Mouse (Mus musculus): Measurements from ENCODE around the gene Polg2. TPM values are rescaled to one million over a fixed set of nuclear protein-coding genes. Genes with fewer than 3 reads are reported as not detected.
A peak's percentile ranks its signal among the peaks of the same experiment; 100 is the strongest.
"Not testable (repeated sequence)": the region's sequence is repeated elsewhere in the genome, so short reads cannot be mapped to it uniquely, and the experiment has no call there.

Polg2 gene
- total RNA-seq, 2 experiments from 2014 or later, result 3.1 to 3.2 TPM

DNA sequence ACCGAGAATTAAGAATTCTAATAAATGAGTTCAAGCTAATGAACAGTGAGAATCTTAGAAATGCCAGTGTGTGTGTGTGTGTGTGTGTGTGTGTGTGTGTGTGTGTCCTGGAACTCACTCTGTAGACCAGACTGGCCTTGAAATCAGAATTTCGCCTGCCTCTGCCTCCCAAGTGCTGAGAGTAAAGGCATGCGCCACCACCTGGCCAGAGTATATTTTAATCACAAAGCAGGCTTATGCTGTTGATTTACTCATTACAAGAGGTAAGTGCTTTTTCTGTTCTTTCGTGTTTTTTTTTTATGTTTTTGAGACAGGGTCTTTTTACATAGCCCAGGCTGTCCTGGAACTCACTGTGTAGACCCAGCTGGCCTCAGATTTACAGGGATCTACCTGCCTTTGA lies 14.5 kb upstream of the Polg2 start:
- no peak for DNase-seq
- intact Hi-C loops (cut with DNase I), result no loop called here

DNA sequence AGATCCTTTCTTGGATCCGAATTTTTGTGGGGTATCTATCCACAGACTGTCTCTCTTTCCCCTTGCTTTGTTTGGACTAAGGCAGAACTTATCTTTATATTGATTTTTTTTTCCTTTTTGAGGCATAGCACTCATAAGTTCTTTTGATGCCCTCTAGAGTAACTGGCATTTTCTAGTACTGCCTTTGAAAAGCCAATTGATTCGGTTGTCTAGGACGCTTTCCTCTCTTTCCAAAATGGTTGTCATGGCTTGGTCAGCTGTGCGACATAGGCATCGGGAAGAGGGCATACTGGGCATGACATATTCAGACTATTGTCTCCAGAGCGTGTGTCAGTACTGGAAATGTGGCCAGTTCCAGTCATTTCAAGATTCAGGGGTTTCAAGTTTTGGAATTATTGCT lies 10.3 kb upstream of the Polg2 start:
- intact Hi-C loops (cut with DNase I), result no loop called here
- no peak for DNase-seq

DNA sequence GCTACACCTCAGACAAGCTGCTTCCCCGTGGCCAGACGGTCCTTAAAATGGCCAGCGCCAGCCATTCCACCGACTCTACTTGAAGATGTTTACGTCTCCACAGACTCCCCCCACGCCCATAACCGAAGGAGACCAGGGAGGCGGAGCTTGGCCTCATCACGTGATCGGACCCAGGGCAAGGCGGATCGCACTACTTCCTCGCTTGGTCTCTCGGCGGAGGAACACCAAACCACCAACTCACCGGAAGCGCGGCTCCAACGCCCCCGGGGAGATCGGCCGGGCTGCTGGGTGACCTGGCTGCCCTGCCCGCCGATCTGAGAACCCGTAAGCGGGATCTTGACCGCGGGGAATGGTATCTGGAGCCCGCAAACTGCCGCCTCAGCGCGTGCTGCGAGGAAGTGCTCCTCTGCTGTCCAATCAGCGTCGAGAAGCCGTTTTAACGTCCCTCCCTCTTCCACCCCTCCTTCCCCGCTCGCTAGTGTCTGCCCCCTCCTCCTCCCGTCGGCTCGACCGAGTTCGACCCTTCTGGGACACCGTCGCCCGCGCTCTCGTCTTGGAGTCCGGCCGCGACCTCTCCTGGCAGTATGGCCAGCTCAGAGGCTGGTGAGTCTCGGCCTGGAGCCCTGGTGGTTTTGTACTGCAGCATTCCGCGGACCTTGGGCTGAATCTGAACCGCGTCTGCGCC lies 9.6 kb upstream of the Polg2 start, which contains the start of the genes Ddx5 and Cep95:
Gene Ddx5 (minus strand): TSS at position 411 of the 685 bp plus-strand sequence.
Gene Cep95 (plus strand): TSS at position 478 of the 685 bp plus-strand sequence.
- intact Hi-C loops (cut with DNase I), result no loop called here
- peak; percentile 96 to 99 for DNase-seq

DNA sequence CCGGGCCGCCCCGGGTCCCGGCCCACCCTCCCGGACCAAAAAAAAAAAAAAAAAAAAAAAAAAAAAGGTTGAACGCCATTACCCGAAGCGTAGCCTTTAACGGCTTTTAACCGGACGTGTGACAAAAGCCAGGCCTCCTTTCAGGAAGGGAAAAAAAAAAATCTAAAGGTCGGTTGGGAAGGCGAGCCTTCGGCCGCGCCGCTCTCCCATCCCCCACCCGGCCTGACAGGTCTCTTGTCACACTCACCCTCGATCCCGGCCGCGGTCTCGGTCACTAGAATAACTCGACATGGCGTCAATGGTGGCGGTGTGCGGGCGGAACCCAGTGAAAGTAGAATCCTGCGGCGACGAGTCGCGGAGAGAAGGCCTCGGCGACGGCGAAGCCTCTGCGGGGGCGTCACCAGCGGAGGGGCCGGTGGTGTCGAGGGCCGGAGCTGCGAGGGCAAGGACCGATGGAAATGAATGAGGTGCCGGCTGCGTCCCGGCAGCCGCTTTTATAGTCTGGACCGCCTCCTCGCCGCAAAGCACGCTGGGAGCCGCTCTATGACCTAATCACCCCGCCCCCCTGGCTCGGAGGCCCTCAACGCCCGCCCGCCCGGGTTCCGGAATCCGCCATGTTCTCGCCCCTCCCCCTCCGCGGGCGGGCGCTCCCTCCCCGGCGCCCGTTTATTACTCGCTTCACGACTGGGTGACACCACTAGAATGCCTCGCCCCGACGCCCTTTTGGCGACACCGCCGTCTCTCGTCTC lies 8.9 kb upstream of the Polg2 start:
- peak; percentile 98 for DNase-seq
- intact Hi-C loops (cut with DNase I), result no loop called here

DNA sequence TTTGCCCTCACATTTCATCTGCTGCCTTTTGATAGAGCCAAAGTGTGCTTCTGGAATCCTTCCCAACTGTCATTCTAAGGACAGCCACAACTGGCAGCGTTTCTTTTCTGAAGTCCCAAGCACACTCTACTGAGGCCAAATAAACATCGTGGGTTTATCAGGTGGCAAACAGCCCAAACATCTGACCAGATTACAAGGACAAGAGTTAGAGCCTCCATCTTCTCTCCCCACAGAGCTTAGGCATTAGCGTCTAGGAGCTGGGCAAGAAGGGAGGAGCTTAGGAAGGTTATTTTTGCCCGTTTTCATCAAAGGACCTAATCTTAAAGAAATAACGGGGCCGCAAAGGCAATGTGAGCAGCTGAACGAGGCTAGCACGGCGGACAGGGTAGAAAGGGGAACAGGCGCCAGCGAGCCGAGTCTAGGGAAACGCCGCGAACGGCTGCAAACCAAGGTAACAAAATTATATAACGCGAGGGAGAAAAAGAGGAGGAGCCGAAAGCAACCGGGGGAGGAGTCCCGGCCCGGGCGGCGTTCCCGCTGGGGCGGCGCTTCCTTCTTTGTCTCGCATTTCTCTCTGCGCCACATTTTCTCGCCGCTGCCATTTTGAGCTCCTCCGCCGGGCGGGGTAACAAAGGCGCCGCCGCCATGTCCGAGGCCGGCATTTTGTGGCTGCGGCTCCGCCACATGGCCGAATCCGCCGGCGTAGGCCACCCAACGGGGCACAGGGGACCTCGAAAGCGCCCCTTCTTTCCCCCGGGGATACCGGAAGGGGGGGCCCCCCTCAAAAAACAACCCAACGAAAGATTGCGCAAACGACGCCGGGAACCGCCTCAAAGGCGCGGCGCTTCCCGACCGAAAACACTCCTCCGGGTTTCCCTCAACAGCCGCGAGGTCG lies 8.0 kb upstream of the Polg2 start:
- intact Hi-C loops (cut with DNase I), result no loop called here
- DNase-seq, result peak; percentile 91 to 93

DNA sequence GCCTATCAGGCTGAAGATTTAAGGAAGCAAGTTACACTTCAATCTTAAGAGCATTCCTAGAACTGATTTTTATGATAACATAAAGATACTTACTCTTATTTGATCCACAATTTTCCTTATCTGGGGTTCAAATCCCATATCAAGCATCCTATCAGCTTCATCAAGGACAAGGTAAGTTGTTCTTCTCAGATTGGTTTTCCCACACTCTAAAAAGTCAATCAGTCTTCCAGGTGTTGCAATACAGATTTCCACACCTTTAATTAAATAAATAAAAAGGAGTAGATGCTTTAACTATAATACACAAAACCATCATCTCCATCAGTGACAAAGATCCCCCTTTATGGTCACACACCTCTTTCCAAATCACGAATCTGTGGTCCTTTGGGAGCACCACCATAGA lies 5.7 kb upstream of the Polg2 start:
- intact Hi-C loops (cut with DNase I), result no loop called here
- no peak for DNase-seq

DNA sequence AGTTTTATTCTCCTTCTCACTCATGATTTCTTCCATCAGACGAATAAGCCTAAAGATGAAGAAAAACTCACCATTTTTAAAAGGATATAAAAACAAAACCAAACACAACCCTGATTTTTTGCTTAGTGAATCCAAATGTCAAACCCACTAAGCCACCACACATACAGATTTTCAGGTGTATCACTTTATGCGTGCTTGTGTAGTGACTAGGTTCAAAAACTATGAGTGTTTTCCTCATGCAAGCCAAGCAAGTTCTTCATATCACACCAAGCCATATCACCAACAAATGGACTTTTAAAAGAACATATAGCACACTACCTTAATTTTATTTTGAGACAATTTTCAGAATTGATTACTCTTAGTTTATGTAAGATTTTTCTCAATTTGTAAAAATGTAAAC lies 5.1 kb upstream of the Polg2 start:
- intact Hi-C loops (cut with DNase I), result no loop called here

DNA sequence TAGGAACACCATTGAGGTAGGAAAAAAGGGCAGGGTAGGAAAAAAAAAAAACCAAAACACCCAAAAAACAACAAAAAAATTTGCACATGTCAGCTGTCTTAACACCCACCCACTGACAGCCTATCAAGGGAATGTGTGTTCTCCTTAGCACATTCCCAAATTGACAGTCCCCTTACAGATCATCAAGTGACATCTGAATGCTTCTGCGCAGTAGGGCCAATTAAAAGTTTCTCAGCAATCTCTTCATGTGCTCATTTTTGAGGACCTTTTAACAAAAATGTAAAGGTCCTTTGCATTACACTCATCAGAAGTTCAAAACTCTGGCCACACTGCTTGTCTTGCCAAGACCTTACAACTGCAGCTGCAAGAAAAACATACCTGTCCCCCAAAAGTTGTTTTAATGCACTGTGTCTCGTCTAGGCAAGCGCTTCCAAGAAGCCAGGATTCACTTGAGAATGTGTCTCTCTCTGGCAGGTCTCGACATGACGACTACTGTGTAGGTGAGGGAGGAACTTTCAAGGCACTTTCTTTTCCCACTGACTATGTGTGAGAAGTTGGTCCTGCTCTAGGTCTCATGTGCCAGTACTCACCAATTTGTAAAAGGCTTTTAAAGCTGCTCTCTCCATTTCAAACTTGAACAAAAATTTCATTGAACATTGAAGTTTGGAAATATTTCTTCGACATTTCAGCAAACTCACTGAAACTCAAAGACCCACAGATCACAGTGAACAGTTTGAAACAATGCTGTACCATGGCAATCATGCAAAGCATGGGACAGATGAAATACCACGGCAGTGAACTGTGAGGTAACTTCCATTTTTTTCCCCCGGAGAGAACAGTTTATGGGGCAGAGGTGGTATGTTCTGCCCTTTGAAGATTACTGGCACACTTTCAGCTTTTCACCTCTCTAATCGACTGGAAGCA lies 3.8 kb upstream of the Polg2 start:
- intact Hi-C loops (cut with DNase I), result no loop called here
- DNase-seq, result no peak

More for the DNA sequence above, 5.1 kb upstream of the Polg2 start:
- DNase-seq, result no peak

DNA sequence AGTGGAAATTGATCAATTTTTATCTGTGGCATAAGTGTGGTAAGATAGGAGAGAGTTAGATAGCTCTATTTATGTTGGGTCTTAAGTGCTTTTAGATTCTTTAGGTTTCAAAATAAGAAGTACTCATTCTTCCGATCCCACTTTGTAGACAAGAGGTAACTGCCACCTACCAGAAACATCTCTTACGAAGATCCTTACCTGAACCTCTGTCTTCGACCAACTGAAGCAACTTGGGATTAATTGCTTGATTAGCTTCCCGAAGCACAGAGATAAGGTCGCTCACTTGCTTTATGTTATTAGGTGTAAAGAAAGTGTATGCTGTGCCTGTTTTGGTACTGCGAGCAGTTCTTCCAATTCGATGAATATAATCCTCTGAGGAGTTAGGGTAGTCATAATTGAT lies 2.9 kb upstream of the Polg2 start:
- intact Hi-C loops (cut with DNase I); DNase-seq: not testable (repeated sequence)

DNA sequence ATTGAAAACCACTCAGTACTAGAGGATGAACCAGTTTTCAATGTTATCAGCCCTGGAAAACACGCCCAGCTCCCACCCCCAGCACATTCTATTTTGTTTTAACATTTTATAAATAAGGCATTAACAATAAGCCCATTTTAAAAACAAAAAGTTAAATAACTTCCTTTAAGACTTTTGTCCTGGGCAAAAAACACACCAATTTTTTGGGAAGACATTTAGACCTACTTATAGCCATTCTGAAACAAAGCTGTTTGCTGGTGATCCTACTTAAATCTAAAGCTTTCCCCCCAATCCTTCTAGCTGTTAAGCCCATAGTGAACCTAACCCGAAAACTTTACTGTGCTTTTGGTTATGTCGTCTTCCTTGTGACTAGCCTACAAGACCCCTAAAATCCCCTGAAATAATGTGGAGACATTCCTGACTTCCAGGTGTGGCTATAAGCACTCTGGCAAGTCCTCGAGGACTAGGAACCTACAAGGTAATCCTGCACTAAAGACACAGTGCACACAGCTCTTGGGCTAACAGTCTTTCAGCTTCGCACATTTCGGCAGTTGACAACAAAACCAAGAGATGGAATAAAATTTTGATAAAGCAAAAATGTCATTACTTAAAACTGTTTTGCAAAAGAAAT lies 1.4 kb upstream of the Polg2 start:
- intact Hi-C loops (cut with DNase I), result no loop called here
- no peak for DNase-seq

DNA sequence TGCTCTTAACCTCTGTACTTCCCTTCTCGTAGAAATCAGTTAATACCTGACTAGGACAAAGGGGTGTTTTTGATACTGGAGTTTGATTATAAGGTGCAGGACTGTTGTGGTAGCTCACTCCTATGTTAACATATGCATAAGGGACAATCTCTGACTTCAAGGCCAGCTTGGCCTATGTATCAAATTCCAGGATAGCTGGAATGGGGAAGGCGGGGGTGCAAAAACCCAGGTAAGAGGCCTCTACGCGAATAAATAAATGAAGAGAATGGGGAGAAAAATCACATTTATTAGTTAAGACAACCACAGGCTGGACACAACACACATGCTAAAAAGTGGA lies 720 bp upstream of the Polg2 start:
- intact Hi-C loops (cut with DNase I), result no loop called here
- no peak for DNase-seq

DNA sequence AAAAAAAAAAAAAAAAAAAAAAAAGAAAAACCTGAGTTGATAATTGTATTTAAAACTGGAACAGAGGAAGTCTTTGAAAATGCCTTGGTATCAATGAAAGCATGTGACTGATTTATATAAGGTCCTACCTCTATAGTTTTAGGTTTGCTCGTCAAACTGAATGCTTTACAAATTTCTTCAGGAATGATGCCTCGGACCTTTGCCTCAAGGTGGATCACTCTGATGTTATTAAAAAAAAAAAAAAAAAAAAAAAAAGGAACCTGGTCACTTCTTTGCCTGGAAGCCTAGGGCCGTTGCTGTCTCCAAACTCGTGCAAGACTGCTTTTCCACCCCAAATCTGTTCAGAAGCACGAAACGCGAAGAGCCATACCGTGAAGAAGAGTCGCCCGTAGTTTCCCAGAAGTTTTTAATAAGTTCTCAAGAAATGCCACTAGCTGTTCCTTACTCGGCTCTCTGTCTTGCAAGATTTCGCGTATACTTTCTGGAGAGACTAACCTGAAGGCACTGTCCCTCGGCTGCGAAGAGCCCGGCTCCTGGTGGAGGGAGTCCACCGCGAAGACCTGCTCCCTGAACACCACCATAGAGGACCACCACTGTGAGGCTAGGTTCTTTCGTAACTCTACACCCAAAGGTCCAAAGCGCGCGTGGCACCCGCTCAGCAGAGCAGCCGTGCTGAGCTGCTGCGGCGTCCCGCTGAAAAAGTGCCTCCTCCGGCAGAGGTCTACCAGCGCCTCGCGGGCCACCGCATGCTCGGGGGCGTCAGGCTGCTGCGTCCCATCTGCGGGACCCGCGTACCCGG lies 549 bp downstream of the Polg2 start:
- DNase-seq, result no peak
- intact Hi-C loops (cut with DNase I), result no loop called here

DNA sequence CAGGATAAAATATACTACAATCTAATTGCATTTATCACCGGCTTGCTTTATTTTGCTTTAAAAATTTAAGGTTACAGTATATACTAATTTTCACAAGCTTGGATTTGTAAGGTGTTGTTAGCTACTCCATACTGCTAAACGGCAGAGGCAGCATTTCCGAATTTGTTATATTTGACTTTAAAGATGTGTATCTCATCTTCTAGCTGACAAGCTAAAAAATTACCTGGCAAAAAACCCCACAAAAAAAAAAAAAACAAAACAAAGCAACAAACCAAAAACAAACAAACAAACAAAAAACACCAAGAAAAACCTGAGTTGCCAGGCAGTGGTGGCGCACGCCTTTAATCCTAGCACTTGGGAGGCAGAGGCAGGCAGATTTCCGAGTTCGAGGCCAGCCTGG lies 1.2 kb downstream of the Polg2 start:
- intact Hi-C loops (cut with DNase I), result no loop called here
- DNase-seq, result no peak

DNA sequence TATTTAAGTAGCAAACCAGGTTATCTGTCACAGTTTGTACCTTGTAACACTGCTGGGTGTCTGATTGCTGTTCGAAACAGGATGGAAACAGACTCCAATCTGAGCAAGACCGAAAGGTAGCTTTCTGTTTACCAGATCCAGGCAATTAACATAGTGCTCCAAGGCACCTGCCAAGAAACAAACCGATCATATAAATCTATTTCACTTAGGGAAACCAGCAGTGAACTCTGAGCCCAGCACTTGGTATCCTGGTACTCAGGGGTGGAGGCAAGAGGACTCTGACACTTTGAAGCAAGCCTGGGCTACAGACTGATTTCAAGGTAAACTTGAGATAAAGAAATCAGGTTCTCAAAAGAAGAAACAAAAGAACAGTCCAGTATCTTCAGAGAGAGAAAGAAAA lies 1.9 kb downstream of the Polg2 start:
- intact Hi-C loops (cut with DNase I), result no loop called here
- no peak for DNase-seq

DNA sequence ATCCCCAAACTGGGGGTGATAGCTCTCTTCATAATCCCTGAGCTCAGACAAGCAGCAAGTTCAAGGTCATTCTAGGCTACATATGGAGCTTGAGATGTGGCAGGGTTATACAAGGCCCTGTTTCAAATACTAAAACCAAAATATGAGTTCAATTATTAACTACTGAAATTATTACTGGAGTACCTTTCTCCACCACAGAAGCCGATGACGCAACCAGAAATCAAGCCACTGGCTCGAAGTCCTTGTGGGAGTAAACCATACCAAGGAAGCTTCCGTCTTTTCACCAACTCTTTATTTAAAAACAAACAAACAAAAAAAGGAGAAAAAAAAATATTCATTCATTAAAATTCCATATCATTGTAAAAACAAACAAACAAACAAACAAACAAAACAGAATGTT lies 2.4 kb downstream of the Polg2 start:
- DNase-seq, result no peak
- intact Hi-C loops (cut with DNase I), result no loop called here

DNA sequence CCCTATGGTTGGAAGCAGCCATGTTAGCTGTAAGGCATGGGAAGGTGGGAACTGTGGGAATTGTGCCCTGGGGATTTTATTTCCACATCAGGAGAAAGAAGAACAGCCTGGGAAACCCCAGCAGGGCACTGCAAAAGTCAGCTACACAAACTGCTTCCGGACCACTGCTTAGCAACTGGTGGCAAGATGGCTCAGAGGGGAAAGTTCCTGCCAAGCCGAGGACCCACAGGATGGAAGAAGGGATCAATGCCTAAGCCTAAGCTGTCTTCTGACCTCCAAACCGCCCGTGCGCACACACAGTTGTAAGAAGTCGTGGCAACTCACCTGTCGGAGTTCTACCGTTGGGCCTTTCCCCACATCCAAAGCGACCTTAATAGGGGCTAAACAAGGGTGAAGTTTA lies 6.3 kb downstream of the Polg2 start:
- intact Hi-C loops (cut with DNase I), result no loop called here
- no peak for DNase-seq

DNA sequence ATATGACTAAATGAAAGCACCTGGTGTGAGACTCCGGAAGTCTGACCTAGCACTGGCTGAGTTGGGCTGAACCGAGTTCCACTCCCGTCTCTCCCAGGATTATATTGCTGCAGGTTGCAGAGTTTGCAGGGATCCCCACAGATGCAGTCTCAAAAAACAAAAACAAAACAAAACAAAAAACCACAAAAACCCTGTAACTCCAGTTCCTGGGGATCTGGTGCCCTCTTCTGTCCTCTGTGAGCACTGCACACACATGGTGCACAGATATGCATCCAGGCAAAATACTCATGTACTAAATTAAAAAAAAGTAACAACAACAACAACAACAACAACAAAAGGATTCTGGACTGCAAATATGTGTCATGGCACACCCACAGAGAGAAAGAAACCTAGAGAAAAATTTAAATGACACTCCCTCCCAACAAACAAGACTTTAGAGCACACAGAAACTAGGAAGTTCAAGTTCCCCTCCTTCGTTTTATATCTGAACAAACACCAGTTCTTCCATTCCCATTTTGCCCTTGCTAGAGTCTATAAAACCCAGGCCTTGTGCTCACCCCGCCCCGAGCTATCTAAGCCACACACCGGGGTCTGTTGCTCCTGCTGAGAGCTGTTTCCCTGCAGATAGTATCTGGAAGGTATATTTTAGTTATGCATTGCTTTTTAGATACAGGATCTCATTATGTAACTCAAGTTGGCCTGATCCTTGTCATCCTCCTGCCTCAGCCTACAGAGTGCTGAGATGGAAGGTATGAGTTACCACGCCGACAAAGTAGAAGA lies 9.0 kb downstream of the Polg2 start:
- no peak for DNase-seq
- intact Hi-C loops (cut with DNase I), result no loop called here

DNA sequence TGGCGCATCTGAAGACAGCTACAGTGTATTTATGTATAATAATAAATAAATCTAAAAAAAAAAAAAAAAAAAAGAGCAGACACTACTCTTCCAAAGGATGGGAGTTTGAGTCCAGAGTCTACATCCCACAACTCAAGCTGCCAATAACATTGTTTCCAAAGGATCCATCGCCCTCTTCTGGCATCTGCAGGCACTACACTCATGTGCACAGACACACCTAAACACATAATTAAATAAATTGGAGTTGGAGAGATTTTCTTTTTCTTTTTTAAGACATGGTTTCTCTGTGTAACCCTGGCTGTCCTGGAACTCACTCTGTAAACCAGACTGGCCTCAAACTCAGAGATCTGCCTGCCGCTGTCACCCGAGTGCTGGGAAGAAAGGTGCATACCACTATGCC lies 11.8 kb downstream of the Polg2 start:
- intact Hi-C loops (cut with DNase I), result no loop called here
- no peak for DNase-seq

Measured in gastrocnemius, postnatal 36 days (tissue).